Mouse (Mus musculus) forebrain, embryonic 14.5 days (tissue): ENCODE measurements at regions not wholly inside any gene's neighbourhood (a gene's known extent, or its start where the extent isn't known, plus 50 kb on each side); places are given as distances from the start of the nearest gene placed in this dataset.

Experiments used
- ATAC-seq: fragments of 200-750 bp; cut with Nextera tagmentation; 2 replicates; pipeline ENCODE4 v1.8.0; 2017; ENCODE audit warnings: mild to moderate bottlenecking, moderate library complexity
- DNase-seq: peaks from one replicate; pipeline ENCODE4 v3.0.0-alpha.2; 2015; ENCODE audit warnings: low spot score
- H3K27ac ChIP-seq: fragments of 300-500 bp; sonication (generic); 2 replicates; pipeline ENCODE4 v1.5.1; 2014; ENCODE audit warnings: low read depth, mild to moderate bottlenecking, control low read depth, low read length, moderate library complexity
- H3K27me3 ChIP-seq: fragments of 300-500 bp; sonication (generic); replicated peaks from 2 replicates; pipeline ENCODE4 v1.6.1; 2014; ENCODE audit warnings: low read length, control low read depth, mixed read lengths; ENCODE audit not compliant: control insufficient read depth, insufficient read depth
- H3K36me3 ChIP-seq: fragments of 300-500 bp; sonication (generic); 2 replicates; pipeline ENCODE4 v1.6.1; 2014; ENCODE audit warnings: low read length, control low read depth; ENCODE audit not compliant: control insufficient read depth, insufficient read depth
- H3K4me1 ChIP-seq: fragments of 300-500 bp; sonication (generic); 2 replicates; pipeline ENCODE4 v1.6.1; 2014; ENCODE audit warnings: antibody characterized with exemption, low read length, control low read depth; ENCODE audit not compliant: control insufficient read depth, insufficient read depth
- H3K4me2 ChIP-seq: fragments of 300-500 bp; sonication (generic); 2 replicates; pipeline ENCODE4 v1.6.1; 2014; ENCODE audit warnings: mild to moderate bottlenecking, control low read depth, low read length
- H3K4me3 ChIP-seq: fragments of 300-500 bp; sonication (generic); 2 replicates; pipeline ENCODE4 v1.5.1; 2014; ENCODE audit warnings: low read depth, low read length, control low read depth
- H3K9ac ChIP-seq: fragments of 300-500 bp; sonication (generic); 2 replicates; pipeline ENCODE4 v1.6.1; 2014; ENCODE audit warnings: mild to moderate bottlenecking, low read length, control low read depth, moderate library complexity
- H3K9me3 ChIP-seq: fragments of 300-500 bp; sonication (generic); replicated peaks from 2 replicates; pipeline ENCODE4 v1.6.1; 2016; ENCODE audit warnings: low read length, control low read depth, mixed read lengths; ENCODE audit not compliant: control insufficient read depth
- WGBS: fragments of 180-500 bp; shearing (Covaris S2); extraction: QIAGEN DNeasy Blood & Tissue Kit; methylation state at CpG from one replicate; pipeline ENCODE4 v1.1.7; 2014; 5-methylcytosine and 5-hydroxymethylcytosine counted together

- no peak for ATAC-seq
- WGBS, result 75% methylated on average over 2 of the region's 2 CpGs
- H3K27me3 ChIP-seq, result no peaks in the 10 kb centered on the region
- no peak overlapping the region for H3K27ac ChIP-seq
- peak; percentile 3 for DNase-seq
- H3K9ac ChIP-seq, result no peak overlapping the region
- no peaks in the 10 kb centered on the region for H3K9me3 ChIP-seq
- H3K36me3 ChIP-seq, result no peaks in the 10 kb centered on the region
- H3K4me2 ChIP-seq, result no peak overlapping the region
- H3K4me1 ChIP-seq, result no peaks in the 10 kb centered on the region
- H3K4me3 ChIP-seq, result no peak overlapping the region
Observed at GRCm38 (mm10) chr3:66878336-66878735, 102.9 kb upstream of the Rsrc1 start.

GRCm38 (mm10) chr3:66882697-66883096 lies 98.5 kb upstream of the Rsrc1 start:
- Histone ChIP-seq H3K9me3 (no peaks in the 10 kb centered on the region), H3K9ac (no peak overlapping the region), H3K36me3 (no peaks in the 10 kb centered on the region), H3K4me1 (no peaks in the 10 kb centered on the region), H3K27me3 (no peaks in the 10 kb centered on the region), H3K27ac (no peak overlapping the region), H3K4me2 (no peak overlapping the region), H3K4me3 (no peak overlapping the region)
- no peak for ATAC-seq
- DNase-seq, result no peak
- 88% methylated on average over 7 of the region's 7 CpGs for WGBS

GRCm38 (mm10) chr3:66895731-66896130 lies 85.5 kb upstream of the Rsrc1 start:
- 95% methylated on average over 2 of the region's 2 CpGs for WGBS
- H3K36me3 ChIP-seq, result no peaks in the 10 kb centered on the region
- no peak overlapping the region for H3K4me2 ChIP-seq
- no peaks in the 10 kb centered on the region for H3K9me3 ChIP-seq
- no peak overlapping the region for H3K27ac ChIP-seq
- DNase-seq (no peak), ATAC-seq (no peak)
- H3K27me3 ChIP-seq, result no peaks in the 10 kb centered on the region
- no peaks in the 10 kb centered on the region for H3K4me1 ChIP-seq
- H3K9ac ChIP-seq, result no peak overlapping the region
- no peak overlapping the region for H3K4me3 ChIP-seq
